Mouse (Mus musculus) forebrain, embryonic 14.5 days (tissue): ENCODE data around the gene Cacng3. TPM values are rescaled to one million over a fixed set of nuclear protein-coding genes. Genes with fewer than 3 reads are reported as not detected.
A peak's percentile ranks its signal among the peaks of the same experiment; 100 is the strongest.

Source experiments
- ATAC-seq: fragments of 200-750 bp; cut with Nextera tagmentation; 2 replicates; pipeline ENCODE4 v1.8.0; 2017; ENCODE audit warnings: mild to moderate bottlenecking, moderate library complexity
- DNase-seq: peaks from one replicate; pipeline ENCODE4 v3.0.0-alpha.2; 2015; ENCODE audit warnings: low spot score
- H3K27ac ChIP-seq: fragments of 300-500 bp; sonication (generic); 2 replicates; pipeline ENCODE4 v1.5.1; 2014; ENCODE audit warnings: low read depth, mild to moderate bottlenecking, control low read depth, low read length, moderate library complexity
- H3K27me3 ChIP-seq: fragments of 300-500 bp; sonication (generic); replicated peaks from 2 replicates; pipeline ENCODE4 v1.6.1; 2014; ENCODE audit warnings: low read length, control low read depth, mixed read lengths; ENCODE audit not compliant: control insufficient read depth, insufficient read depth
- H3K36me3 ChIP-seq: fragments of 300-500 bp; sonication (generic); 2 replicates; pipeline ENCODE4 v1.6.1; 2014; ENCODE audit warnings: low read length, control low read depth; ENCODE audit not compliant: control insufficient read depth, insufficient read depth
- H3K4me1 ChIP-seq: fragments of 300-500 bp; sonication (generic); 2 replicates; pipeline ENCODE4 v1.6.1; 2014; ENCODE audit warnings: antibody characterized with exemption, low read length, control low read depth; ENCODE audit not compliant: control insufficient read depth, insufficient read depth
- H3K4me2 ChIP-seq: fragments of 300-500 bp; sonication (generic); 2 replicates; pipeline ENCODE4 v1.6.1; 2014; ENCODE audit warnings: mild to moderate bottlenecking, control low read depth, low read length
- H3K4me3 ChIP-seq: fragments of 300-500 bp; sonication (generic); 2 replicates; pipeline ENCODE4 v1.5.1; 2014; ENCODE audit warnings: low read depth, low read length, control low read depth
- H3K9ac ChIP-seq: fragments of 300-500 bp; sonication (generic); 2 replicates; pipeline ENCODE4 v1.6.1; 2014; ENCODE audit warnings: mild to moderate bottlenecking, low read length, control low read depth, moderate library complexity
- H3K9me3 ChIP-seq: fragments of 300-500 bp; sonication (generic); replicated peaks from 2 replicates; pipeline ENCODE4 v1.6.1; 2016; ENCODE audit warnings: low read length, control low read depth, mixed read lengths; ENCODE audit not compliant: control insufficient read depth
- WGBS: fragments of 180-500 bp; shearing (Covaris S2); extraction: QIAGEN DNeasy Blood & Tissue Kit; methylation state at CpG from one replicate; pipeline ENCODE4 v1.1.7; 2014; 5-methylcytosine and 5-hydroxymethylcytosine counted together
- polyA plus RNA-seq: library from polyadenylated mRNA; unstranded; fragments of >200 nt; fragmentation: Nextera tagmentation; extraction: Ambion mirVana; gene quantifications from 2 replicates; pipeline ENCODE4 v1.2.1, GENCODE M21; 2014

Gene Cacng3
- polyA plus RNA-seq, 1 experiment from 2014 or later, result 5.1 TPM

- H3K4me1 ChIP-seq, result no peaks in the 10 kb centered on the region; the same call in 1 of the 2 replicates
- H3K4me2 ChIP-seq, result no peak overlapping the region
- DNase-seq (no peak), ATAC-seq (no peak)
- no peaks in the 10 kb centered on the region for H3K27me3 ChIP-seq
- 91% methylated on average over 7 of the region's 7 CpGs for WGBS
- H3K36me3 ChIP-seq, result no peaks in the 10 kb centered on the region
- no peak overlapping the region for H3K9ac ChIP-seq
- H3K27ac ChIP-seq, result no peak overlapping the region
- H3K9me3 ChIP-seq, result no peaks in the 10 kb centered on the region
- no peak overlapping the region for H3K4me3 ChIP-seq
Observed at GRCm38 (mm10) chr7:122789929-122790328, 119.6 kb downstream of the Cacng3 start.

GRCm38 (mm10) chr7:122793655-122794346, 123.5 kb downstream of the Cacng3 start:
- 11% methylated on average over 6 of the region's 6 CpGs for WGBS
- peak; percentile 74 for ATAC-seq
- no peaks in the 10 kb centered on the region; the same call in 1 of the 2 replicates for H3K9me3 ChIP-seq
- DNase-seq, result peak; percentile 64
- H3K27me3 ChIP-seq, result no peaks in the 10 kb centered on the region
- peak overlapping the region; percentile 16; the same call in 1 of the 2 replicates for H3K27ac ChIP-seq
- H3K36me3 ChIP-seq, result no peaks in the 10 kb centered on the region
- H3K4me2 ChIP-seq, result no peak overlapping the region
- no peak overlapping the region for H3K9ac ChIP-seq
- no peaks in the 10 kb centered on the region; the same call in 1 of the 2 replicates for H3K4me1 ChIP-seq
- no peak overlapping the region for H3K4me3 ChIP-seq

- no peaks in the 10 kb centered on the region; the same call in 1 of the 2 replicates for H3K4me1 ChIP-seq
- WGBS, result 95% methylated on average over 6 of the region's 6 CpGs
- no peak for DNase-seq
Observed at GRCm38 (mm10) chr7:122795140-122795539, 124.8 kb downstream of the Cacng3 start.

GRCm38 (mm10) chr7:122800821-122801220, 130.5 kb downstream of the Cacng3 start:
- Histone ChIP-seq H3K9ac (no peak overlapping the region), H3K27me3 (no peaks in the 10 kb centered on the region), H3K27ac (no peak overlapping the region), H3K4me2 (no peak overlapping the region), H3K4me3 (no peak overlapping the region), H3K4me1 (peaks cover 7% of the 10 kb centered on the region), H3K9me3 (no peaks in the 10 kb centered on the region; the same call in 1 of the 2 replicates), H3K36me3 (no peaks in the 10 kb centered on the region)
- no peak for ATAC-seq
- no peak for DNase-seq
- 45% methylated on average over 2 of the region's 2 CpGs for WGBS

More at GRCm38 (mm10) chr7:122795140-122795539, 124.8 kb downstream of the Cacng3 start:
- ATAC-seq, result no peak
- Histone ChIP-seq H3K4me2 (no peak overlapping the region), H3K4me3 (no peak overlapping the region), H3K27me3 (no peaks in the 10 kb centered on the region), H3K27ac (no peak overlapping the region), H3K36me3 (no peaks in the 10 kb centered on the region), H3K9ac (no peak overlapping the region), H3K9me3 (no peaks in the 10 kb centered on the region; the same call in 1 of the 2 replicates)

GRCm38 (mm10) chr7:122803839-122804496, 133.7 kb downstream of the Cacng3 start:
- H3K4me2 ChIP-seq, result no peak overlapping the region
- H3K9ac ChIP-seq, result no peak overlapping the region
- H3K9me3 ChIP-seq, result no peaks in the 10 kb centered on the region
- H3K4me1 ChIP-seq, result peaks cover 7% of the 10 kb centered on the region
- H3K27me3 ChIP-seq, result no peaks in the 10 kb centered on the region
- ATAC-seq (peak; percentile 61), DNase-seq (peak; percentile 73)
- no peak overlapping the region for H3K27ac ChIP-seq
- H3K36me3 ChIP-seq, result no peaks in the 10 kb centered on the region
- H3K4me3 ChIP-seq, result no peak overlapping the region
- 49% methylated on average over 9 of the region's 9 CpGs for WGBS

- WGBS, result 80% methylated on average over 5 of the region's 5 CpGs
- ATAC-seq (no peak), DNase-seq (no peak)
- Histone ChIP-seq H3K9ac (no peak overlapping the region), H3K4me1 (peaks cover 7% of the 10 kb centered on the region), H3K27me3 (no peaks in the 10 kb centered on the region), H3K9me3 (no peaks in the 10 kb centered on the region), H3K36me3 (no peaks in the 10 kb centered on the region), H3K27ac (no peak overlapping the region), H3K4me3 (no peak overlapping the region), H3K4me2 (no peak overlapping the region)
Observed at GRCm38 (mm10) chr7:122806531-122806930, 136.2 kb downstream of the Cacng3 start.

- ATAC-seq (no peak), DNase-seq (no peak)
- H3K4me3 ChIP-seq, result no peak overlapping the region
- H3K27ac ChIP-seq, result no peak overlapping the region
- 44% methylated on average over 1 of the region's 1 CpGs for WGBS
- no peaks in the 10 kb centered on the region for H3K36me3 ChIP-seq
- no peaks in the 10 kb centered on the region for H3K4me1 ChIP-seq
- H3K9me3 ChIP-seq, result no peaks in the 10 kb centered on the region
- no peak overlapping the region for H3K9ac ChIP-seq
- H3K4me2 ChIP-seq, result no peak overlapping the region
- H3K27me3 ChIP-seq, result no peaks in the 10 kb centered on the region
Observed at GRCm38 (mm10) chr7:122813724-122814123, 143.4 kb downstream of the Cacng3 start.

GRCm38 (mm10) chr7:122817565-122817964, 147.3 kb downstream of the Cacng3 start:
- Histone ChIP-seq H3K9me3 (no peaks in the 10 kb centered on the region), H3K4me1 (no peaks in the 10 kb centered on the region), H3K4me2 (no peak overlapping the region), H3K27me3 (no peaks in the 10 kb centered on the region), H3K4me3 (no peak overlapping the region), H3K27ac (no peak overlapping the region), H3K36me3 (no peaks in the 10 kb centered on the region), H3K9ac (no peak overlapping the region)
- WGBS, result 92% methylated on average over 7 of the region's 7 CpGs
- ATAC-seq (no peak), DNase-seq (no peak)
